Mouse (Mus musculus) spleen, postnatal 36 days (tissue): ENCODE data around the gene Hist1h2bc.

Source experiments
- DNase-seq, 2 experiments: peaks; one replicate each; pipeline ENCODE4 v3.0.0; 2022; ENCODE audit warnings: low spot score in 2 of 2, mixed read lengths in 1 of 2

Hist1h2bc gene

GRCm38 (mm10) chr13:23732156-23732804 lies 48.3 kb downstream of the Hist1h2bc start:
- DNase-seq = no peak

- DNase-seq = no peak
Measured at GRCm38 (mm10) chr13:23737091-23737490, 53.1 kb downstream of the Hist1h2bc start.

GRCm38 (mm10) chr13:23738041-23738440 lies 54.0 kb downstream of the Hist1h2bc start:
- DNase-seq = no peak

- DNase-seq = peak; percentile 93 to 95
Measured at GRCm38 (mm10) chr13:23738677-23739068, 54.7 kb downstream of the Hist1h2bc start, which contains the start of gene Hist1h1c. TSS of gene Hist1h1c (plus strand) at chr13:23738808.

GRCm38 (mm10) chr13:23739069-23739921 lies 55.3 kb downstream of the Hist1h2bc start:
- DNase-seq = peak; percentile 96

- no peak for DNase-seq
Measured at GRCm38 (mm10) chr13:23739922-23740252, 55.9 kb downstream of the Hist1h2bc start.

GRCm38 (mm10) chr13:23740256-23740840 lies 56.3 kb downstream of the Hist1h2bc start:
- no peak for DNase-seq

GRCm38 (mm10) chr13:23740910-23741309 lies 56.9 kb downstream of the Hist1h2bc start:
- no peak for DNase-seq

GRCm38 (mm10) chr13:23742007-23742406 lies 58.0 kb downstream of the Hist1h2bc start:
- no peak for DNase-seq
